12 mouse cellular contexts compared by ENCODE assay signal in genomic region chr5:136321378-136321777, GRCm38 (mm10).
A peak's percentile ranks its signal among the peaks of the same experiment; 100 is the strongest.
DNase-seq lines count a peak whose midpoint lies in the region; ATAC-seq and TF ChIP-seq lines count a peak whose summit lies in the region.
"Had no signal": no experiment of that assay in that cellular context is flagged by ENCODE, and none has a peak within 500 bp of the region (broad histone marks: within the 10 kb centered on the region; RNA-seq: fewer than 3 reads in every experiment).

No protein-coding gene starts in this region.

- WGBS in forebrain, embryonic 14.5 days = 86% methylated on average over 6 of the region's 6 CpGs
- 87% methylated on average over 6 of the region's 6 CpGs for WGBS in forebrain, embryonic 12.5 days
- WGBS in liver, postnatal 0 days (ENCODE audit: insufficient replicate concordance) = 76% methylated on average over 6 of the region's 6 CpGs
- 75% methylated on average over 6 of the region's 6 CpGs for WGBS in liver, embryonic 12.5 days (ENCODE audit: insufficient replicate concordance)
- WGBS in bone marrow, adult 2 months = 86% methylated on average over 6 of the region's 6 CpGs
- 64% methylated on average over 6 of the region's 6 CpGs for WGBS in stomach, postnatal 0 days

- peaks cover 59% of the 10 kb centered on the region for H3K36me3 ChIP-seq in forebrain, embryonic 14.5 days (ENCODE audit: control insufficient read depth, insufficient read depth, low read length)
- H3K36me3 ChIP-seq in forebrain, embryonic 12.5 days (replicated peaks) = peaks cover 82% of the 10 kb centered on the region
- peaks cover 8% of the 10 kb centered on the region for H3K36me3 ChIP-seq in liver, postnatal 0 days (replicated peaks; ENCODE audit: insufficient read depth, low read length)
- peaks cover 38% of the 10 kb centered on the region for H3K36me3 ChIP-seq in liver, embryonic 12.5 days
- H3K36me3 ChIP-seq in stomach, postnatal 0 days (ENCODE audit: control insufficient read depth, insufficient read depth, low read length) = peaks cover 10% of the 10 kb centered on the region

- H3K9ac ChIP-seq in forebrain, embryonic 14.5 days (ENCODE audit: low read length) = no peak overlapping the region
- no peak overlapping the region for H3K9ac ChIP-seq in forebrain, embryonic 12.5 days
- no peak overlapping the region for H3K9ac ChIP-seq in liver, postnatal 0 days (replicated peaks)
- H3K9ac ChIP-seq in liver, embryonic 12.5 days = no peak overlapping the region
- H3K9ac ChIP-seq in stomach, postnatal 0 days (ENCODE audit: low read length) = no peak overlapping the region
- H3K9ac ChIP-seq: embryonic facial prominence, embryonic 15.5 days; limb, embryonic 13.5 days; neural tube, embryonic 13.5 days; stomach, embryonic 15.5 days had no signal

- H3K4me2 ChIP-seq in forebrain, embryonic 14.5 days (ENCODE audit: low read length) = no peak overlapping the region
- no peak overlapping the region for H3K4me2 ChIP-seq in forebrain, embryonic 12.5 days
- no peak overlapping the region for H3K4me2 ChIP-seq in liver, postnatal 0 days (ENCODE audit: low read depth, low read length)
- H3K4me2 ChIP-seq in liver, embryonic 12.5 days = no peak overlapping the region
- no peak overlapping the region for H3K4me2 ChIP-seq in stomach, postnatal 0 days (replicated peaks; ENCODE audit: low read depth)
- H3K4me2 ChIP-seq: embryonic facial prominence, embryonic 15.5 days; limb, embryonic 13.5 days; neural tube, embryonic 13.5 days; stomach, embryonic 15.5 days had no signal

- TF ChIP-seq EP300 in liver, postnatal 0 days (IDR thresholded peaks at IDR 0.05; ENCODE audit: low read depth) = no peak
- no peak for TF ChIP-seq EP300 in stomach, postnatal 0 days (optimal IDR thresholded peaks at IDR 0.05)

- peak; percentile 30 for DNase-seq in forebrain, embryonic 14.5 days (ENCODE audit: low spot score)
- no peak for DNase-seq in liver, postnatal 0 days
- peak; percentile 23 for DNase-seq in stomach, postnatal 0 days (ENCODE audit: low spot score)
- DNase-seq in left cerebral cortex, adult 18-20 months (ENCODE audit: low spot score in 2 of 2) = no peak
- DNase-seq in spleen, postnatal 14 days (ENCODE audit: low spot score in 2 of 2) = no peak

- H3K9me3 ChIP-seq in forebrain, embryonic 14.5 days (replicated peaks; ENCODE audit: control insufficient read depth, low read length) = no peaks in the 10 kb centered on the region
- H3K9me3 ChIP-seq in forebrain, embryonic 12.5 days = no peaks in the 10 kb centered on the region
- H3K9me3 ChIP-seq in liver, postnatal 0 days (ENCODE audit: low read length) = no peaks in the 10 kb centered on the region
- H3K9me3 ChIP-seq in liver, embryonic 12.5 days (replicated peaks) = no peaks in the 10 kb centered on the region
- no peaks in the 10 kb centered on the region for H3K9me3 ChIP-seq in stomach, postnatal 0 days (ENCODE audit: control insufficient read depth, low read length)
- H3K9me3 ChIP-seq: embryonic facial prominence, embryonic 15.5 days; limb, embryonic 13.5 days; neural tube, embryonic 13.5 days; stomach, embryonic 15.5 days had no signal

- TF ChIP-seq CTCF in liver, postnatal 0 days (IDR thresholded peaks at IDR 0.05; ENCODE audit: low read depth) = peak; percentile 53
- peak; percentile 23; the same call in 1 of the 2 replicates for TF ChIP-seq CTCF in bone marrow, adult 2 months (IDR thresholded peaks at IDR 0.05; ENCODE audit: control insufficient read depth, insufficient read depth, low read length)
- TF ChIP-seq CTCF in stomach, postnatal 0 days (IDR thresholded peaks at IDR 0.05; ENCODE audit: low read depth) = peak; percentile 68

- no peaks in the 10 kb centered on the region for H3K27me3 ChIP-seq in forebrain, embryonic 14.5 days (replicated peaks; ENCODE audit: control insufficient read depth, insufficient read depth, low read length)
- H3K27me3 ChIP-seq in forebrain, embryonic 12.5 days = no peaks in the 10 kb centered on the region
- no peaks in the 10 kb centered on the region for H3K27me3 ChIP-seq in liver, postnatal 0 days (ENCODE audit: insufficient read depth, low read length)
- H3K27me3 ChIP-seq in liver, embryonic 12.5 days (replicated peaks) = no peaks in the 10 kb centered on the region
- no peaks in the 10 kb centered on the region for H3K27me3 ChIP-seq in stomach, postnatal 0 days (ENCODE audit: control insufficient read depth, insufficient read depth, low read length)
- H3K27me3 ChIP-seq: embryonic facial prominence, embryonic 15.5 days; limb, embryonic 13.5 days; neural tube, embryonic 13.5 days; stomach, embryonic 15.5 days had no signal

- H3K4me3 ChIP-seq in forebrain, embryonic 14.5 days (ENCODE audit: low read depth, low read length) = no peak overlapping the region
- no peak overlapping the region for H3K4me3 ChIP-seq in forebrain, embryonic 12.5 days (replicated peaks)
- no peak overlapping the region for H3K4me3 ChIP-seq in liver, postnatal 0 days (ENCODE audit: low read depth, low read length)
- H3K4me3 ChIP-seq in liver, embryonic 12.5 days = no peak overlapping the region
- no peak overlapping the region for H3K4me3 ChIP-seq in bone marrow, adult 2 months (replicated peaks; ENCODE audit: control insufficient read depth, low read depth, low read length)
- no peak overlapping the region for H3K4me3 ChIP-seq in stomach, postnatal 0 days (ENCODE audit: low read depth, low read length)
- H3K4me3 ChIP-seq: embryonic facial prominence, embryonic 15.5 days; limb, embryonic 13.5 days; neural tube, embryonic 13.5 days; stomach, embryonic 15.5 days had no signal

- H3K4me1 ChIP-seq in forebrain, embryonic 14.5 days (ENCODE audit: control insufficient read depth, insufficient read depth, low read length) = no peaks in the 10 kb centered on the region
- no peaks in the 10 kb centered on the region for H3K4me1 ChIP-seq in forebrain, embryonic 12.5 days
- no peaks in the 10 kb centered on the region for H3K4me1 ChIP-seq in liver, postnatal 0 days (ENCODE audit: insufficient read depth)
- no peaks in the 10 kb centered on the region for H3K4me1 ChIP-seq in liver, embryonic 12.5 days
- no peaks in the 10 kb centered on the region for H3K4me1 ChIP-seq in bone marrow, adult 2 months (ENCODE audit: control insufficient read depth, insufficient read depth, low read length)
- H3K4me1 ChIP-seq in stomach, postnatal 0 days (replicated peaks; ENCODE audit: control insufficient read depth, insufficient read depth) = no peaks in the 10 kb centered on the region
- H3K4me1 ChIP-seq: embryonic facial prominence, embryonic 15.5 days; limb, embryonic 13.5 days; neural tube, embryonic 13.5 days; stomach, embryonic 15.5 days had no signal

- ATAC-seq in forebrain, embryonic 14.5 days = no peak
- ATAC-seq in forebrain, embryonic 12.5 days (ENCODE audit: low FRiP score) = no peak
- no peak for ATAC-seq in liver, postnatal 0 days
- no peak for ATAC-seq in liver, embryonic 12.5 days
- ATAC-seq in stomach, postnatal 0 days (ENCODE audit: low FRiP score, low TSS enrichment) = no peak

- no peak overlapping the region for H3K27ac ChIP-seq in forebrain, embryonic 14.5 days (ENCODE audit: low read depth, low read length)
- H3K27ac ChIP-seq in forebrain, embryonic 12.5 days = no peak overlapping the region
- no peak overlapping the region for H3K27ac ChIP-seq in liver, postnatal 0 days (ENCODE audit: low read depth)
- no peak overlapping the region for H3K27ac ChIP-seq in liver, embryonic 12.5 days
- no peak overlapping the region for H3K27ac ChIP-seq in bone marrow, adult 2 months (ENCODE audit: control insufficient read depth, insufficient read depth, low read depth, low read length, poor library complexity)
- H3K27ac ChIP-seq in stomach, postnatal 0 days (replicated peaks) = no peak overlapping the region
- H3K27ac ChIP-seq: embryonic facial prominence, embryonic 15.5 days; limb, embryonic 13.5 days; neural tube, embryonic 13.5 days; stomach, embryonic 15.5 days had no signal

- TF ChIP-seq POLR2A in bone marrow, adult 2 months (IDR thresholded peaks at IDR 0.05; ENCODE audit: borderline replicate concordance, control insufficient read depth, low read depth, low read length) = no peak

Comparison
In these comparisons a context has a peak if more than half of its experiments do, and no peak if none do; other contexts are left out.
1. DNase-seq: peak in forebrain, embryonic 14.5 days (single experiment) and stomach, postnatal 0 days (single experiment); none in liver, postnatal 0 days (single experiment), left cerebral cortex, adult 18-20 months (0 of 2) and spleen, postnatal 14 days (0 of 2).
2. Peak in every context shown above with its lines, with median percentiles within 50 percentile points of each other: CTCF ChIP-seq.